Mouse (Mus musculus): Measurements from ENCODE around the gene Tnfrsf23. TPM values are rescaled to one million over a fixed set of nuclear protein-coding genes. Genes with fewer than 3 reads are reported as not detected.

The Tnfrsf23 gene
- total RNA-seq, 2 experiments from 2014 or later: 3.2 to 5.1 TPM

Other genes with a start within 250 kb of the Tnfrsf23 start
- gene Cdkn1c, start 224.8 kb downstream of the Tnfrsf23 start, total RNA-seq (2021): 10 to 100 TPM; 22.9 to 30.2 TPM
- gene Slc22a18, start 212.1 kb downstream of the Tnfrsf23 start, total RNA-seq (2021): under 1 TPM; 0.50 to 0.87 TPM
- not detected for gene Phlda2, start 182.7 kb downstream of the Tnfrsf23 start, total RNA-seq (2021)
- 100 to 1,000 TPM; 185 to 191 TPM for gene Nap1l4, start 136.8 kb downstream of the Tnfrsf23 start, total RNA-seq (2021)
- gene Cars, start 85.8 kb downstream of the Tnfrsf23 start, total RNA-seq (2021): 10 to 100 TPM; 20.4 to 20.6 TPM
- gene Tnfrsf26, start 57.1 kb downstream of the Tnfrsf23 start, total RNA-seq (2021): under 1 TPM; 0.50 to 0.80 TPM
- gene Tnfrsf22, start 36.2 kb downstream of the Tnfrsf23 start, total RNA-seq (2021): 1 to 10 TPM; 2.7 to 3.3 TPM
- 10 to 100 TPM; 16.6 to 17.6 TPM for gene Osbpl5, start 71.1 kb upstream of the Tnfrsf23 start, total RNA-seq (2021)
- under 1 TPM in 1 of 2 experiments, not detected in 1; 0.36 TPM for gene Mrgprg, start 81.1 kb upstream of the Tnfrsf23 start, total RNA-seq (2021)
- 1 to 10 TPM; 1.6 to 2.0 TPM for gene Mrgpre, start 98.6 kb upstream of the Tnfrsf23 start, total RNA-seq (2021)
- 1 to 10 TPM; 5.0 to 5.5 TPM for gene Nadsyn1, start 137.0 kb upstream of the Tnfrsf23 start, total RNA-seq (2021)
- gene Dhcr7, start 137.3 kb upstream of the Tnfrsf23 start, total RNA-seq (2021): 1 to 10 TPM; 6.3 to 8.5 TPM
- not detected for gene Gm498, start 181.0 kb upstream of the Tnfrsf23 start, total RNA-seq (2021)

Measured in heart, adult 18-20 months (tissue).